Mouse (Mus musculus): ENCODE measurements around the gene Gm21861. TPM values are rescaled to one million over a fixed set of nuclear protein-coding genes. Genes with fewer than 3 reads are reported as not detected.

The Gm21861 gene
- polyA plus RNA-seq (2015; fragmentation: Nextera tagmentation; extraction: Ambion mirVana), result not detected in 2 replicates

DNA sequence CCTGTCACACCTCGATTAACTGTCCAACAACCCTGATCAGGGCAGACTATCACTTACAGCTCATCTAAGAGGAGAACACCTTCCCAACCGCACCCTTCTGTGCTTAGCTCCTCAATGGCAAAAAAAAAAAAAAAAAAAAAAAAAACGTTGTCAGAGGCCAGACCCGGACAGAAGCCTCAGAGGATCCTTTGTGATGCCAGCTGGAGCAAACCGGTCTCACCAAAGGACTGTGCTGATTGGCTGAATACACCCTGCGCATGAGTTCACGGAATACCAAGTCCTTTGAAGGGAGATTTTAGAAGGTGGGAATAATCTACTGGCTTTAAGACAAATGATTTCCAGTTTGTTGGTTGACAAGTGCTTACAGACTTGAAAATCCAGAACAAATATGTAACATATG lies at the start of gene Gm21861:
Gene Gm21861 (minus strand): TSS at position 101 of the 400 bp plus-strand sequence.

All from skeletal muscle tissue, postnatal 0 days (tissue).